Mouse (Mus musculus) forebrain, embryonic 16.5 days (tissue): ENCODE results near the gene Fam25c. TPM values are rescaled to one million over a fixed set of nuclear protein-coding genes. Genes with fewer than 3 reads are reported as not detected.

ENCODE experiments used
- ATAC-seq: fragments of 200-750 bp; cut with Nextera tagmentation; 2 replicates; pipeline ENCODE4 v1.8.0; 2017; ENCODE audit warnings: mild to moderate bottlenecking, moderate library complexity
- H3K27ac ChIP-seq: fragments of 300-500 bp; sonication (generic); 2 replicates; pipeline ENCODE4 v1.5.1; 2014; ENCODE audit warnings: low read length, control low read depth
- H3K27me3 ChIP-seq: fragments of 300-500 bp; sonication (generic); replicated peaks from 2 replicates; pipeline ENCODE4 v1.6.1; 2014; ENCODE audit warnings: low read length; ENCODE audit not compliant: control insufficient read depth, insufficient read depth
- H3K36me3 ChIP-seq: fragments of 300-500 bp; sonication (generic); 2 replicates; pipeline ENCODE4 v1.6.1; 2014; ENCODE audit not compliant: control insufficient read depth, insufficient read depth
- H3K4me1 ChIP-seq: fragments of 300-500 bp; sonication (generic); replicated peaks from 2 replicates; pipeline ENCODE4 v1.6.1; 2014; ENCODE audit warnings: low read length; ENCODE audit not compliant: control insufficient read depth, insufficient read depth
- H3K4me2 ChIP-seq: fragments of 300-500 bp; sonication (generic); 2 replicates; pipeline ENCODE4 v1.6.1; 2014; ENCODE audit warnings: mild to moderate bottlenecking, low read length, control low read depth
- H3K4me3 ChIP-seq: fragments of 300-500 bp; sonication (generic); replicated peaks from 2 replicates; pipeline ENCODE4 v1.5.1; 2014; ENCODE audit warnings: mild to moderate bottlenecking, low read length, control low read depth
- H3K9ac ChIP-seq: fragments of 300-500 bp; sonication (generic); replicated peaks from 2 replicates; pipeline ENCODE4 v1.6.1; 2014; ENCODE audit warnings: low read depth, low read length, control low read depth
- H3K9me3 ChIP-seq: fragments of 300-500 bp; sonication (generic); 2 replicates; pipeline ENCODE4 v1.6.1; 2016; ENCODE audit warnings: low read length; ENCODE audit not compliant: control insufficient read depth
- WGBS: fragments of 180-500 bp; shearing (Covaris S2); extraction: QIAGEN DNeasy Blood & Tissue Kit; methylation state at CpG from one replicate; pipeline ENCODE4 v1.1.7; 2014; 5-methylcytosine and 5-hydroxymethylcytosine counted together
- polyA plus RNA-seq: library from polyadenylated mRNA; unstranded; fragments of >200 nt; fragmentation: Nextera tagmentation; extraction: Ambion mirVana; gene quantifications from 2 replicates; pipeline ENCODE4 v1.2.1, GENCODE M21; 2015

The Fam25c gene
- 0.97 TPM in 1 of 2 replicates, not detected in the other for polyA plus RNA-seq

DNA sequence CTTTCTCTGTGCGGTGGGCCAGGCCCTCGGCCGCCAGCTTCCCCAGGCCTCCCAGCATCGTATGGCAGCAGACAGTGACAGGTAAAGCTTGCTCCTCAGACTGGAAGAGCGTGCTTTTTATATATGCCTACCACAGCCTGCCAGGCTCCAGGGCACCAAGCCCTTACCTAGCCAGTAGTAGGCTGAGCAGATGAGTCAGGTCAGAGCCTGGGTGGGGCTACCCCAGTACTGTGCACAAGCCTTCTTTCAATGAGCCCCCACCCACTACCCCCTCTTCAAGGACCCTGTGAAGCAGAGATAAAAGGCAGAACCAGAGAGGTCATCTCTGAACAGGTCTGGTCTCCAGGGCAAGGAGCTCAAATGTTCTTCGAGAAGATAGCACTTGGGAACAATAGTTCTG, at the start of gene Fam25c:
Fam25c (minus strand) TSS at position 133 of the 400 bp plus-strand sequence.
- Histone ChIP-seq H3K27me3 (no peaks in the 10 kb centered on the region), H3K4me1 (no peaks in the 10 kb centered on the region), H3K9me3 (no peaks in the 10 kb centered on the region), H3K36me3 (no peaks in the 10 kb centered on the region), H3K9ac (no peak within 1 kb of the TSS), H3K4me2 (no peak within 1 kb of the TSS), H3K27ac (no peak within 1 kb of the TSS), H3K4me3 (no peak within 1 kb of the TSS)
- ATAC-seq: no peak
- WGBS: 87% methylated on average over 6 of the region's 6 CpGs

DNA sequence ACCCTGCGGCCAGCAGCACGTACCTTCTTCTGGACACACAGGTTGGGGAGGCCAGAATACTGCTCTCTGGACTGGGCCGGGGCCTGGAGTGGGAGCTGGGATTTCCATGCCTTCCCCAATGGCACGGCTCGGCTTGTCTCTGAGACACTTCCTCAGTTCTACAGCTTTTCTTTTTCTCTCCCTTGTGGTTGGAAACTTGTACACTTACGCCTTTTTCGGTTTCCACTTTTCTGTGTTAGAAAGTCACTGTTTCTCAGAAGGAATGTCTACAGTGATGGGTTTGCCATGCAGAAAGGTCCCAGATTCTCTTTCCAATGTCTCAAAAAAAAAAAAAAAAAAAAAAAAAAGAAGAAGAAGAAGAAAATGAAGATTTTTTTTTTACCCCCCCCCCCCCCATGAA, 48.2 kb upstream of the Fam25c start:
- no peaks in the 10 kb centered on the region for H3K4me1 ChIP-seq
- no peak overlapping the region for H3K4me3 ChIP-seq
- H3K4me2 ChIP-seq: no peak overlapping the region
- no peaks in the 10 kb centered on the region for H3K27me3 ChIP-seq
- 95% methylated on average over 7 of the region's 7 CpGs for WGBS
- no peak overlapping the region for H3K27ac ChIP-seq
- ATAC-seq: no peak
- peaks cover 12% of the 10 kb centered on the region for H3K36me3 ChIP-seq
- no peaks in the 10 kb centered on the region for H3K9me3 ChIP-seq
- no peak overlapping the region for H3K9ac ChIP-seq

DNA sequence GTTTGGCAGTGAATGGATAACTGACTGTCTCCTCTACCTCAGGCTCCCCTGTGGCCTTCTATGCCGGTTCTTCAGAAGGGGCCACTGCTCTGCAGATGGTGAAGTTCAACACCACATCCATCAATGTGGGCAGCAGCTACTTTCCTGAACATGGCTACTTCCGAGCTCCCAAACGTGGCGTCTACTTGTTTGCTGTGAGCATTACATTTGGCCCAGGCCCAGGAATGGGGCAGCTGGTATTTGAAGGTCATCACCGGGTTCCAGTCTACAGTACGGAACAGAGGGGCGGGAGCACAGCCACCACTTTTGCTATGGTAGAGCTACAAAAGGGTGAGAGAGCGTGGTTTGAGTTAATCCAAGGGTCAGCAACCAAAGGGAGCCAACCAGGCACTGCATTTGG, 47.6 kb upstream of the Fam25c start:
- H3K4me1 ChIP-seq: no peaks in the 10 kb centered on the region

DNA sequence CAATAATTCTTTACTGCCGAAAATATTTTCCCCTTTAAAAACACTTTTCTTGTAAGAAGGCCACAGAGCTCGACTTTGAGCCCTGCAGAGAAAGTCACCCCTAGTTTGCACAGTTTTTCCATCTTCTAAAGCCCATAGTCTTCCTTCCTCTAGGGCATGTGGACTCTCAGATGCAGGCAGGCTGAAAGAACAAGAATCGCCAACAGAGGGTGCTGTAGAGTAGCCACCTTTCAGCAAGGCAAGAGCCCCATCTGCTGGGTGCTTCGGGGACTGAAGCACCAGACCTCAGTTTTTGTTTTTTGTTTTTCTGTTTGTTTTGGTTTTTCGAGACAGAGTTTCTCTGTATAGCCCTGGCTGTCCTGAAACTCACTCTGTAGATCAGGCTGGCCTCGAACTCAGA, 45.9 kb upstream of the Fam25c start:
- no peaks in the 10 kb centered on the region for H3K27me3 ChIP-seq
- no peak overlapping the region for H3K9ac ChIP-seq
- ATAC-seq: no peak
- H3K4me1 ChIP-seq: no peaks in the 10 kb centered on the region
- peaks cover 5% of the 10 kb centered on the region for H3K36me3 ChIP-seq
- H3K4me2 ChIP-seq: no peak overlapping the region
- no peak overlapping the region for H3K27ac ChIP-seq
- H3K4me3 ChIP-seq: no peak overlapping the region
- H3K9me3 ChIP-seq: no peaks in the 10 kb centered on the region
- 58% methylated on average over 6 of the region's 6 CpGs for WGBS

More for the DNA sequence above, 47.6 kb upstream of the Fam25c start:
- H3K27ac ChIP-seq: no peak overlapping the region
- no peaks in the 10 kb centered on the region for H3K9me3 ChIP-seq
- H3K4me2 ChIP-seq: no peak overlapping the region
- H3K4me3 ChIP-seq: no peak overlapping the region
- ATAC-seq: no peak
- H3K36me3 ChIP-seq: peaks cover 12% of the 10 kb centered on the region
- no peaks in the 10 kb centered on the region for H3K27me3 ChIP-seq
- WGBS: 86% methylated on average over 8 of the region's 8 CpGs
- H3K9ac ChIP-seq: no peak overlapping the region

DNA sequence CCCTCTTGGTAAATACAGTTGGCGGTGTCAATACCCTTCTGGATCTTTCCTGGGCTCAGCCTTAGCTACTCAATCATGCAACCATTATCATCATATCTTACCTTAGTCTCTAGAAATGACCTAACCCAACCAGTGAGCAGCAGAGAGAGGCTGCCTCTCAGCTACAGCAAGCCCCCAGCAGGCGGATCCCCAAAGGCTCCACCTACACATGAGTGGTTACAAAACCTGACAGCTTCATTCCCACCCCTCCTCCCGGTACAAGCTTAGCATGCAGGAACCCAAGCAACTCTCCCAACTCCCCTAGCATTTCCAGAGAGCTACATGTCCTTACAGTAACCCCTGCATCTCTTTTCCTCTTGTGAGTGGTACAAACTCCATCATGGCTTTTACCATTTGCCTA, 44.8 kb upstream of the Fam25c start:
- no peak overlapping the region for H3K4me3 ChIP-seq
- ATAC-seq: no peak
- no peaks in the 10 kb centered on the region for H3K9me3 ChIP-seq
- H3K27me3 ChIP-seq: no peaks in the 10 kb centered on the region
- H3K9ac ChIP-seq: no peak overlapping the region
- H3K27ac ChIP-seq: no peak overlapping the region
- 94% methylated on average over 3 of the region's 3 CpGs for WGBS
- H3K4me1 ChIP-seq: no peaks in the 10 kb centered on the region
- peaks cover 5% of the 10 kb centered on the region for H3K36me3 ChIP-seq
- H3K4me2 ChIP-seq: no peak overlapping the region

DNA sequence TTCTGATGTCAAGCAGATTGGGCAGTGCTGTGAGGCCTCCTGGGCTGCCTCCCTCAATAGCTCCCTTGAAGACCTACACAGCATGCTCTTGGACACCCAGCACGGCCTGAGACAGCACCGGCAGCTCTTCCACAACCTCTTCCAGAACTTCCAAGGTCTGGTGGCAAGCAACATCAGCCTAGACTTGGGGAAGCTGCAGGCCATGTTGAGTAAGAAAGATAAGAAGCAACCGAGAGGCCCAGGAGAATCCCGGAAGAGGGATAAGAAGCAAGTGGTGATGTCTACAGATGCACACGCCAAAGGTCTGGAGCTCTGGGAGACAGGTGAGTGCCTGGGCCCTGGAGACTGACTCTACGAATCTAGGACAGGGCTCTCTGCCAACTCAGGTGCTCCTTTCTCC, 44.1 kb upstream of the Fam25c start:
- WGBS: 98% methylated on average over 6 of the region's 6 CpGs

DNA sequence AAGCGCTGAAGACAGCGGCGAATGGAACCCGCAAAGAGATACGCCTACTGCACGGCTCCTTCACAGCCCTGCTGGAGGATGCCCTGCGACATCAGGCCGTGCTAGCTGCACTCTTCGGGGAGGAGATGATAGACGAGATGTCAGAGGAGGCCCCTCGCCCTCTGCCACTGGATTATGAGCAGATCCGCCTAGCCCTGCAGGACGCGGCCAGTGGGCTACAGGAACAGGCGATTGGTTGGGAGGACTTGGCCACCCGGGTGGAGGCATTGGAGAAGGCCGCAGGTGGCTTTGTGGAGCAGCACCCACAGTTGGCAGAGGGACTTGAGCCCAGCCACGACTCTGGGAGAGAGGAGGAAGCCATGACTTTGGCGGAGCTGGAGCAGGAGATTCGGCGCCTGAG, 43.7 kb upstream of the Fam25c start:
- no peak overlapping the region for H3K9ac ChIP-seq
- 93% methylated on average over 21 of the region's 21 CpGs for WGBS
- ATAC-seq: no peak
- H3K4me2 ChIP-seq: no peak overlapping the region
- H3K27ac ChIP-seq: no peak overlapping the region
- no peaks in the 10 kb centered on the region for H3K4me1 ChIP-seq
- no peaks in the 10 kb centered on the region for H3K27me3 ChIP-seq
- no peak overlapping the region for H3K4me3 ChIP-seq
- peaks cover 3% of the 10 kb centered on the region for H3K36me3 ChIP-seq
- no peaks in the 10 kb centered on the region for H3K9me3 ChIP-seq

More for the DNA sequence above, 44.1 kb upstream of the Fam25c start:
- Histone ChIP-seq H3K36me3 (peaks cover 3% of the 10 kb centered on the region), H3K9ac (no peak overlapping the region), H3K9me3 (no peaks in the 10 kb centered on the region), H3K27me3 (no peaks in the 10 kb centered on the region), H3K4me2 (no peak overlapping the region), H3K4me3 (no peak overlapping the region), H3K4me1 (no peaks in the 10 kb centered on the region), H3K27ac (no peak overlapping the region)
- no peak for ATAC-seq

DNA sequence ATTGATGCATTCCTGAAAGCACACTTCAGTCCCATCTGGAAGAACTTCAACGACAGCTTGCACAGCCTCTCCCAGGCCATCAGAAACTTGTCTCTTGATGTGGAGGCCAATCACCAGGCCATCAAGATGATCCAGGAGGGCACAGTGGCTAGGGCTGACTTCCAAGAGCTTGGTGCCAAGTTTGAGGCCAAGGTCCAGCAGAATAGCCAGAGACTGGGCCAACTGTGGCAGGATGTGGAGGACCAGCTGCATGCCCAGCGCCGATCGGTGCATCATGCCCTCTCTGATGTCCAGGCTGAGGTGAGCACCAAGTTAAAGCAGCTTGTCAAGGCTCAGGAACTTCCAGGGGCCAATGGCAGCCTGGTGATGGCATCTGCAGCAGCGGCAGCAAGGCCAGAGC, 42.6 kb upstream of the Fam25c start:
- H3K9me3 ChIP-seq: no peaks in the 10 kb centered on the region
- H3K36me3 ChIP-seq: peaks cover 3% of the 10 kb centered on the region; the same call in 1 of the 2 replicates
- no peaks in the 10 kb centered on the region for H3K27me3 ChIP-seq
- H3K27ac ChIP-seq: no peak overlapping the region
- ATAC-seq: no peak
- H3K4me2 ChIP-seq: no peak overlapping the region
- H3K9ac ChIP-seq: no peak overlapping the region
- peaks cover 5% of the 10 kb centered on the region; the same call in 1 of the 2 replicates for H3K4me1 ChIP-seq
- WGBS: 84% methylated on average over 5 of the region's 5 CpGs
- no peak overlapping the region for H3K4me3 ChIP-seq

DNA sequence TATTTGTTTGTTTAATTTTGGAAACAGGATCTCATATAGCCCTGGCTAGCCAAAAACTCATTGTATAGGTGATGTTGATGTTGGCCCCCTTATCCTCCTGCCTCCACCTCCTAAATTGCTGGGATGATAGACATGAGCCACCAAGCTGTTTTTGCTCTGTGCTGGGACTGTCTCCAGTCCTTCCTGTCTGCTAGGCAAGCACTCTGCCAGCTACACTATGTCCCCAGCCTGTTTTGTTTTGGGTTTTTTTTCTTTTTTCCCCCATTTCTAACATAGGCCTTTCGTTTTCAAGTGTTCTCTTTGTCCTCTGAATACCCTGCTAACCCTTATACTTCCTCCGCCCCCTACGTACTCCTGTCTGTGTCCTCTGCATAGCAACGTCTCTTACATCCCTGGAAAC, 38.1 kb upstream of the Fam25c start:
- no peak overlapping the region for H3K27ac ChIP-seq

More for the DNA sequence above, 38.1 kb upstream of the Fam25c start:
- Histone ChIP-seq H3K4me1 (peaks cover 5% of the 10 kb centered on the region; the same call in 1 of the 2 replicates), H3K9ac (no peak overlapping the region), H3K27me3 (no peaks in the 10 kb centered on the region), H3K9me3 (no peaks in the 10 kb centered on the region), H3K36me3 (no peaks in the 10 kb centered on the region), H3K4me3 (no peak overlapping the region), H3K4me2 (no peak overlapping the region)
- WGBS: 36% methylated on average over 4 of the region's 4 CpGs
- peak; percentile 64 for ATAC-seq
